Mouse (Mus musculus) midbrain, embryonic 16.5 days (tissue): ENCODE measurements around the gene 2210016F16Rik. TPM values are rescaled to one million over a fixed set of nuclear protein-coding genes. Genes with fewer than 3 reads are reported as not detected.

Experiments
- ATAC-seq: fragments of 200-750 bp; cut with Nextera tagmentation; 2 replicates; pipeline ENCODE4 v1.8.0; 2017; ENCODE audit warnings: moderate TSS enrichment
- H3K27ac ChIP-seq: fragments of 300-500 bp; sonication (generic); 2 replicates; pipeline ENCODE4 v1.5.1; 2014; ENCODE audit warnings: mild to moderate bottlenecking, low read length, mixed read lengths
- H3K27me3 ChIP-seq: fragments of 300-500 bp; sonication (generic); 2 replicates; pipeline ENCODE4 v1.6.1; 2014; ENCODE audit warnings: low read depth, low read length, mixed read lengths; ENCODE audit not compliant: control insufficient read depth, insufficient read depth
- H3K36me3 ChIP-seq: fragments of 300-500 bp; sonication (generic); 2 replicates; pipeline ENCODE4 v1.6.1; 2014; ENCODE audit warnings: mild to moderate bottlenecking, low read length, moderate library complexity, mixed read lengths; ENCODE audit not compliant: control insufficient read depth, insufficient read depth
- H3K4me1 ChIP-seq: fragments of 300-500 bp; sonication (generic); 2 replicates; pipeline ENCODE4 v1.6.1; 2014; ENCODE audit warnings: mild to moderate bottlenecking, low read length, mixed read lengths; ENCODE audit not compliant: control insufficient read depth, insufficient read depth
- H3K4me2 ChIP-seq: fragments of 300-500 bp; sonication (generic); 2 replicates; pipeline ENCODE4 v1.6.1; 2014; ENCODE audit warnings: mild to moderate bottlenecking, low read length, mixed read lengths
- H3K4me3 ChIP-seq: fragments of 300-500 bp; sonication (generic); 2 replicates; pipeline ENCODE4 v1.5.1; 2014; ENCODE audit warnings: low read depth, mild to moderate bottlenecking, low read length, moderate library complexity, mixed read lengths
- H3K9ac ChIP-seq: fragments of 300-500 bp; sonication (generic); 2 replicates; pipeline ENCODE4 v1.6.1; 2014; ENCODE audit warnings: low read depth, low read length, mixed read lengths
- H3K9me3 ChIP-seq: fragments of 300-500 bp; sonication (generic); replicated peaks from 2 replicates; pipeline ENCODE4 v1.6.1; 2014; ENCODE audit warnings: mild to moderate bottlenecking, low read length, mixed read lengths; ENCODE audit not compliant: control insufficient read depth, poor library complexity, severe bottlenecking
- WGBS: fragments of 180-500 bp; shearing (Covaris S2); extraction: QIAGEN DNeasy Blood & Tissue Kit; methylation state at CpG from one replicate; pipeline ENCODE4 v1.1.7; 2014; 5-methylcytosine and 5-hydroxymethylcytosine counted together
- polyA plus RNA-seq: library from polyadenylated mRNA; unstranded; fragments of >200 nt; fragmentation: Nextera tagmentation; extraction: Ambion mirVana; gene quantifications from 2 replicates; pipeline ENCODE4 v1.2.1, GENCODE M21; 2015

2210016F16Rik gene
- polyA plus RNA-seq: 19.2 and 19.9 TPM in 2 replicates

- Histone ChIP-seq H3K27me3 (no peaks in the 10 kb centered on the region), H3K9me3 (0 out of 2 replicates have a peak, but pooled peaks cover 2% of the 10 kb centered on the region), H3K4me2 (peak within 1 kb of the TSS; percentile 95), H3K9ac (peak within 1 kb of the TSS; percentile 83), H3K27ac (peak within 1 kb of the TSS; percentile 0), H3K4me3 (peak within 1 kb of the TSS; percentile 79), H3K4me1 (peaks cover 8% of the 10 kb centered on the region), H3K36me3 (peaks cover 23% of the 10 kb centered on the region)
- ATAC-seq: peak; percentile 74
- 2% methylated on average over 79 of the region's 80 CpGs for WGBS
These were observed at the start of gene 2210016F16Rik for GRCm38 (mm10) chr13:58384779-58385546. 2210016F16Rik (minus strand) TSS chr13:58385225.

DNA sequence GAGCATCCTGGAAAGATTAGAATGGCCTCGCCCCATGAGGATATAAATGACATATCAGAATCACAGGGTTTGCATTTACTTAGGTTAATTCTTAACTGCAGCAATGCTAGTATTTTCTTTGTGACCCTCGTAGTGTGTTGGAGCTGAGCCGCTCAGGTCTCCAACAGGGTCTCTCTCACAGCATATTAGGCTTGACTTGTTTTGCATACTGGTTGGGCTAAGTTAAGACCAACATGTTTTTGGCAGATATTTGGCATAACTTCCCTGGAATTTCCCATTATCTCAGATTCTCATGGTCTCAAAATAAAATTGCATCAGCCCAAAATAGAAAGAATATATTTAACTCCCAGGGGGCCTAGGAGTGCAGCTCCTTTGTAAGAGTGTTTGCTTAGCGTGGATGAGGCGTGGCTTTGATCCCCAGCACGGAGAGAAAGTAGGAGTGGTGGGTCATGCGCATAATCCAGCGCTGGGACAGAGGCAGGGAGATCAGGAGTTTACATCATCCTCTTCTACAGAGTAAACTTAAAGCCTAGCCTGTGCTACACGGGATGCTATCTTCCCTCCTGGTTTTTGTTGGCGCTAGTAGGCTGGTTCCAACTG is 38.1 kb upstream of the 2210016F16Rik start:
- WGBS: 56% methylated on average over 10 of the region's 10 CpGs
- no peak for ATAC-seq
- Histone ChIP-seq H3K27me3 (no peaks in the 10 kb centered on the region), H3K4me3 (no peak overlapping the region), H3K9ac (no peak overlapping the region), H3K4me2 (no peak overlapping the region), H3K36me3 (no peaks in the 10 kb centered on the region), H3K27ac (no peak overlapping the region), H3K9me3 (no peaks in the 10 kb centered on the region), H3K4me1 (no peaks in the 10 kb centered on the region)

DNA sequence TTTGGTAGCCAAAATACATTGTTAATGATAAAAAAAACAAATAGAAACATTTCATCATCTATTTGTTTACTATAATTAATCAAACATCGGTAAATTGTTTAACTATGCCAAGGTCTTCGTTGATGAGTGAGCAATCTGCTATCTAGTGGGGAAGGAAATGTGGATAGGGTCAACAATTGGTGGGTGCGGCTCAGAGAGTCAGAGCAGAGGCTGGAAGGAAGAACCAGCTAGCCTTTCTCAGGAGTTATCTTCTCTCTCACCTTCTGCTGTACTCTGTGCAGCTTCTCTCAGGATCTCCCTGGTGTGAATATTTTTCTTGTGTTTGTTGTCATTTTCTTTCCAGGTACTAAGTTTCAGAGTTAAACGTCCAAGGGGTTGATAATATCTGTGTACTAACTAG is 37.2 kb upstream of the 2210016F16Rik start:
- no peaks in the 10 kb centered on the region for H3K9me3 ChIP-seq
- H3K27ac ChIP-seq: no peak overlapping the region
- ATAC-seq: no peak
- 94% methylated on average over 4 of the region's 4 CpGs for WGBS
- H3K4me3 ChIP-seq: no peak overlapping the region
- H3K36me3 ChIP-seq: no peaks in the 10 kb centered on the region
- H3K27me3 ChIP-seq: no peaks in the 10 kb centered on the region
- no peaks in the 10 kb centered on the region for H3K4me1 ChIP-seq
- no peak overlapping the region for H3K9ac ChIP-seq
- no peak overlapping the region for H3K4me2 ChIP-seq

- no peak for ATAC-seq
- WGBS: 88% methylated on average over 4 of the region's 4 CpGs
These were observed 36.0 kb upstream of the 2210016F16Rik start for GRCm38 (mm10) chr13:58421026-58421425.

DNA sequence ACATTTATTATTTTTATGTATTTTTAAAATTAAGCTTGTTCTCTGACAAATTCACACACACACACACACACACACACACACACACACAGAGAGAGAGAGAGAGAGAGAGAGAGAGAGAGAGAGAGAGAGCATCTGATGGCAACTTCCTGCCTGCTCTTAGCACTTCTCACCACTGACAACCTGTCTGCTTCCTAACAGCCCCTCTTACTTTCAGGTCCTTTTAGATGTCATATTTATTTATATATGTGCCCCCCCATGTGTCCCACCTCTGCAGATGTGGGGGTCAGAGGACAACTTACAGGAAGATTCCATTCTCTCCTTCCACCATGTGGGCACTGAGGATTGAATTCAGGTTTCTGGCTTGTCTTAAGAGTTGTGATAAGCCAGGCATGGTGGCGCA is 34.2 kb upstream of the 2210016F16Rik start:
- Histone ChIP-seq H3K27me3 (no peaks in the 10 kb centered on the region), H3K4me1 (no peaks in the 10 kb centered on the region), H3K36me3 (no peaks in the 10 kb centered on the region), H3K9ac (no peak overlapping the region), H3K4me2 (no peak overlapping the region), H3K4me3 (no peak overlapping the region), H3K27ac (no peak overlapping the region), H3K9me3 (no peaks in the 10 kb centered on the region)
- ATAC-seq: no peak
- 92% methylated on average over 1 of the region's 1 CpGs for WGBS

More at GRCm38 (mm10) chr13:58421026-58421425, 36.0 kb upstream of the 2210016F16Rik start:
- no peaks in the 10 kb centered on the region for H3K36me3 ChIP-seq
- H3K9me3 ChIP-seq: no peaks in the 10 kb centered on the region
- H3K27ac ChIP-seq: no peak overlapping the region
- H3K4me2 ChIP-seq: no peak overlapping the region
- no peaks in the 10 kb centered on the region for H3K27me3 ChIP-seq
- H3K4me3 ChIP-seq: no peak overlapping the region
- no peaks in the 10 kb centered on the region for H3K4me1 ChIP-seq
- no peak overlapping the region for H3K9ac ChIP-seq

- Histone ChIP-seq H3K9me3 (no peaks in the 10 kb centered on the region), H3K4me2 (no peak overlapping the region), H3K27me3 (no peaks in the 10 kb centered on the region), H3K4me3 (no peak overlapping the region), H3K4me1 (no peaks in the 10 kb centered on the region), H3K9ac (no peak overlapping the region), H3K36me3 (no peaks in the 10 kb centered on the region), H3K27ac (no peak overlapping the region)
- 80% methylated on average over 4 of the region's 4 CpGs for whole genome bisulfite sequencing
- no peak for ATAC-seq
These were observed 33.6 kb upstream of the 2210016F16Rik start for GRCm38 (mm10) chr13:58418656-58419055.

GRCm38 (mm10) chr13:58415838-58416237 is 30.8 kb upstream of the 2210016F16Rik start:
- Histone ChIP-seq H3K9ac (no peak overlapping the region), H3K4me1 (no peaks in the 10 kb centered on the region), H3K36me3 (peaks cover 6% of the 10 kb centered on the region; the same call in 1 of the 2 replicates), H3K27ac (no peak overlapping the region), H3K4me2 (no peak overlapping the region), H3K4me3 (no peak overlapping the region), H3K27me3 (no peaks in the 10 kb centered on the region), H3K9me3 (no peaks in the 10 kb centered on the region)
- no peak for ATAC-seq
- 90% methylated on average over 5 of the region's 5 CpGs for WGBS

GRCm38 (mm10) chr13:58415374-58415773 is 30.3 kb upstream of the 2210016F16Rik start:
- 87% methylated on average over 6 of the region's 6 CpGs for WGBS
- Histone ChIP-seq H3K4me1 (no peaks in the 10 kb centered on the region), H3K27me3 (no peaks in the 10 kb centered on the region), H3K9me3 (no peaks in the 10 kb centered on the region), H3K4me2 (no peak overlapping the region), H3K9ac (no peak overlapping the region), H3K27ac (no peak overlapping the region), H3K4me3 (no peak overlapping the region), H3K36me3 (peaks cover 7% of the 10 kb centered on the region; the same call in 1 of the 2 replicates)
- no peak for ATAC-seq

- 94% methylated on average over 4 of the region's 4 CpGs for WGBS
- Histone ChIP-seq H3K27me3 (no peaks in the 10 kb centered on the region), H3K4me3 (no peak overlapping the region), H3K36me3 (peaks cover 12% of the 10 kb centered on the region; the same call in 1 of the 2 replicates), H3K4me2 (no peak overlapping the region), H3K9ac (no peak overlapping the region), H3K27ac (no peak overlapping the region), H3K4me1 (no peaks in the 10 kb centered on the region), H3K9me3 (no peaks in the 10 kb centered on the region)
- no peak for ATAC-seq
These were observed 26.0 kb upstream of the 2210016F16Rik start for GRCm38 (mm10) chr13:58411073-58411472.
